Mouse (Mus musculus) stomach, embryonic 14.5 days (tissue): ENCODE results near the gene Hacl1. TPM values are rescaled to one million over a fixed set of nuclear protein-coding genes. Genes with fewer than 3 reads are reported as not detected.

ENCODE experiments used
- ATAC-seq: fragments of 200-750 bp; cut with Nextera tagmentation; 2 replicates; pipeline ENCODE4 v1.8.0; 2017; ENCODE audit warnings: low read depth, moderate TSS enrichment; ENCODE audit not compliant: insufficient number of reproducible peaks, insufficient read depth, low FRiP score
- H3K27ac ChIP-seq: fragments of 300-500 bp; sonication (generic); 2 replicates; pipeline ENCODE4 v1.5.1; 2014; ENCODE audit warnings: mild to moderate bottlenecking, low read length, moderate library complexity, mixed read lengths
- H3K27me3 ChIP-seq: fragments of 300-500 bp; sonication (generic); 2 replicates; pipeline ENCODE4 v1.6.1; 2014; ENCODE audit warnings: low read length, control low read depth, mixed read lengths; ENCODE audit not compliant: control insufficient read depth, insufficient read depth
- H3K36me3 ChIP-seq: fragments of 300-500 bp; sonication (generic); 2 replicates; pipeline ENCODE4 v1.6.1; 2014; ENCODE audit warnings: mild to moderate bottlenecking, control low read depth, low read length, moderate library complexity, mixed read lengths; ENCODE audit not compliant: control insufficient read depth, insufficient read depth
- H3K4me1 ChIP-seq: fragments of 300-500 bp; sonication (generic); 2 replicates; pipeline ENCODE4 v1.6.1; 2014; ENCODE audit warnings: low read length, control low read depth, mixed read lengths; ENCODE audit not compliant: control insufficient read depth, insufficient read depth
- H3K4me2 ChIP-seq: fragments of 300-500 bp; sonication (generic); replicated peaks from 2 replicates; pipeline ENCODE4 v1.6.1; 2014; ENCODE audit warnings: low read depth, low read length, control low read depth
- H3K4me3 ChIP-seq: fragments of 300-500 bp; sonication (generic); 2 replicates; pipeline ENCODE4 v1.5.1; 2014; ENCODE audit warnings: low read depth, low read length, control low read depth
- H3K9ac ChIP-seq: fragments of 300-500 bp; sonication (generic); replicated peaks from 2 replicates; pipeline ENCODE4 v1.6.1; 2014; ENCODE audit warnings: low read depth, mild to moderate bottlenecking, control low read depth, low read length, moderate library complexity, mixed read lengths
- H3K9me3 ChIP-seq: fragments of 300-500 bp; sonication (generic); 2 replicates; pipeline ENCODE4 v1.6.1; 2016; ENCODE audit warnings: low read depth, low read length, control low read depth; ENCODE audit not compliant: control insufficient read depth
- WGBS: fragments of 180-500 bp; shearing (Covaris S2); extraction: QIAGEN DNeasy Blood & Tissue Kit; methylation state at CpG from one replicate; pipeline ENCODE4 v1.1.7; 2014; 5-methylcytosine and 5-hydroxymethylcytosine counted together
- polyA plus RNA-seq: library from polyadenylated mRNA; unstranded; fragments of >200 nt; fragmentation: Nextera tagmentation; extraction: Ambion mirVana; gene quantifications from 2 replicates; pipeline ENCODE4 v1.2.1, GENCODE M21; 2014

Gene Hacl1
- 11.1 and 16.5 TPM in 2 replicates for polyA plus RNA-seq

DNA sequence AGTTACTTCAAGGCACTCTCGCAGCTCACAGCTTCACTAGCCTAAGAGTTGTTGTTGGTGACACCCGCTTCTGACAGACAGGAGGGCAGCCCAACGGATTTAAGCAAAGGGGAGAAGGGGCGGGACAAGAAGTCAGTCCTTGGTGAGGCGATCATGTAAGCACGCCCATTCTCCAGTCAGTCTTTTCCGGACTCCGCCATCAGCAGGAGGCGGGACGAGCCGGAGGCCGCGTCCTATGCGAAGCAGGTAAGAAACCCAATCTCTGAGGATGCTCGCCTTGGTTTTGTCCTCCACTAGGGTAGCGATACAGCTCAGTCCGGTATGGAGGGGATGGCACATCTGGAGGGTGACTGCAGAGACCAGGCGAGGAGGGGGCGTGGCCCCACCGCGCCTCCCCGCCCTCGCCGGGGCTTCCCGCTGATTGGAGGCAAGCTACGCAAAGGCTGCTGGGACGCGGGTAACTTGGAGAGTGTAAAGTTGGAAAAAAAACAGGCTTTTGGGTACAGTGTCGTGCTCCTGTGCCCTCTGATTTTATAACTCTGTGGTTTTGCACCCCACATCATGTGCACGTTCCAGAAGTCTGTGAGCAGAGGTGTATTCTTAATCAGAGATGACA is at the start of gene Hacl1, which contains the start of gene Btd:
Gene Hacl1 (minus strand): TSS at position 397 of the 616 bp plus-strand sequence.
Gene Btd (plus strand): TSS at position 139 of the 616 bp plus-strand sequence.
- H3K27me3 ChIP-seq, result no peaks in the 10 kb centered on the region

DNA sequence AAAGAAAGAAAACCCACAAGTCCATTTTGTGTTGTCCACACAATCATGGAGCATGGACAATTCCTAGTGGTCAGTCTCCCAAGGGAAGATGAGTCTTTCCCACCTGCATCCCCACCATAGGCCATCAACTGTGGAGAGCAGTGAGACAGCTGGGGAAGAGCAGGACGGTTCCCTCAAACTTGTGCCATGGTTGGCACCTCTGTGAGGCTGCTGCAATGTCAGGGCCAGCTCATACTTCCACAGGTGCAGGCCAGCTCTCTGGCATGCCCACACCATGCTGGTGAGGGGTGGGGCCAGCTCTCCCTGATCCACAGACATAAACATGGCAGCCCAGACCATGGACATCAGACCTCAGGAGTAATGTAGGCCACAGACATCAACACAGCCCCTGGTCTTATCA is 45.1 kb upstream of the Hacl1 start:
- no peak for ATAC-seq
- no peak overlapping the region for H3K27ac ChIP-seq

More for the DNA sequence above, at the start of gene Hacl1, which contains the start of gene Btd:
- H3K4me1 ChIP-seq, result peaks cover 4% of the 10 kb centered on the region; the same call in 1 of the 2 replicates
- H3K36me3 ChIP-seq, result no peaks in the 10 kb centered on the region
- H3K9me3 ChIP-seq, result no peaks in the 10 kb centered on the region
- H3K4me2 ChIP-seq, result peak within 1 kb of the TSS; percentile 87
- ATAC-seq, result peak; percentile 98
- H3K27ac ChIP-seq, result peak within 1 kb of the TSS; percentile 74
- H3K4me3 ChIP-seq, result peak within 1 kb of the TSS; percentile 57
- under 1% methylated on average over 30 of the region's 30 CpGs for WGBS
- peak within 1 kb of the TSS; percentile 57 for H3K9ac ChIP-seq

DNA sequence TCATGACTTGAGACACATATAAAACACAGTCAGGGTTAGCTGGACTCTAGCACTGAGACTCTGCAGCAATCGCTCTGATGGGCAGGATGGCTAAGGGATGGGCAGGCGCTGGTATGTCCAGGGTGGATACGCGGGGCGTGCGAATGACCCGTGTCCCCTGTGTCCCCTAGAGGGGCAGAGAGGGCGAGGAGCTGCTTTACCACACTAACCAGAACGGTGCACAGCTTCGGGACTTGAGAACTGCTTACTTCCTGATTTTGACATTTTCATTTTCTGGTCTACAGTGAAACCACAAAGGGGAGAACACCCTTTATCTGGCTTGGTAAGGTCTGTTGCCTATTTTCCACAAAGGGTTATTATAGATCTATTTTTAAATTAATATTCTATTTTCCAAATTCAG is 44.6 kb upstream of the Hacl1 start:
- no peak for ATAC-seq
- no peak overlapping the region for H3K27ac ChIP-seq
- H3K9ac ChIP-seq, result no peak overlapping the region
- no peak overlapping the region for H3K4me3 ChIP-seq
- no peak overlapping the region for H3K4me2 ChIP-seq
- H3K36me3 ChIP-seq, result no peaks in the 10 kb centered on the region
- H3K9me3 ChIP-seq, result no peaks in the 10 kb centered on the region
- H3K27me3 ChIP-seq, result no peaks in the 10 kb centered on the region
- H3K4me1 ChIP-seq, result no peaks in the 10 kb centered on the region
- WGBS, result 87% methylated on average over 10 of the region's 10 CpGs

More for the DNA sequence above, 45.1 kb upstream of the Hacl1 start:
- H3K9me3 ChIP-seq, result no peaks in the 10 kb centered on the region
- no peak overlapping the region for H3K4me2 ChIP-seq
- no peak overlapping the region for H3K9ac ChIP-seq
- H3K27me3 ChIP-seq, result no peaks in the 10 kb centered on the region
- H3K36me3 ChIP-seq, result no peaks in the 10 kb centered on the region
- no peaks in the 10 kb centered on the region for H3K4me1 ChIP-seq
- no peak overlapping the region for H3K4me3 ChIP-seq
- 91% methylated on average over 1 of the region's 1 CpGs for WGBS

DNA sequence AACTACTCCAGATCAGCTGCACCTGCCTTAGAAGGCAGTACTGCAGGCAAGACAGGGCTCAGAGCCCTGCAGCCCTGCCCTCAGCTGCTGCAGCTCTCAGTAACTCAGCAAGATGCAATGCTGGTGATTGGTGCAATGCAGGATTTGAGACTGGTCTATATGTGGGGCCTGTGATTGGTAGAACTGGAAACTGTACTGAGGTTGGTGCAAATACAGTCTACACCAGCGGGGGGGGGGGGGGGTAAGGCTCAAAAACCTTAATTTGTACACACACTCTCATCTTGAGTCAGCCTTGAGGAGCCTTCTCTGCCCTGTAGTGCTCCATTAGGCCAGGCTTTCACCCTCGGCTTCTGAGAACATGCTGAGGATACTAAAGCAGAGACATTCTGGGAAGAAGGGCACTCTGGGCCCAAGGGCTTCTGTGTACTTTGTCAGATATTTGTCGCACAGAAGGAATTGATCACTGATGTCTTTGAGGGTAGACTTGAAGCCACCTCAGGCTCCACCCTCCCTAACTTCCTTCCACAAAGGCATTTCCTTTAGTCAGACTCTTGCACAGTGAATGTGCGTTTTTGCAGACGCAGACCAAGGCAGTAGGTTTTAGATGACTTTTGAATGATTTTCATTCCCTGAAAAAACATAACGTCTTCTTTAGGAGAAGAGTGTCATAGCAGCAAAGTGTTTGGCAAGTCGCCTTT is 43.4 kb upstream of the Hacl1 start:
- Histone ChIP-seq H3K9me3 (no peaks in the 10 kb centered on the region), H3K27me3 (no peaks in the 10 kb centered on the region), H3K36me3 (no peaks in the 10 kb centered on the region), H3K27ac (no peak overlapping the region), H3K4me1 (no peaks in the 10 kb centered on the region), H3K9ac (no peak overlapping the region), H3K4me2 (no peak overlapping the region), H3K4me3 (no peak overlapping the region)
- 67% methylated on average over 7 of the region's 7 CpGs for WGBS
- ATAC-seq, result no peak

DNA sequence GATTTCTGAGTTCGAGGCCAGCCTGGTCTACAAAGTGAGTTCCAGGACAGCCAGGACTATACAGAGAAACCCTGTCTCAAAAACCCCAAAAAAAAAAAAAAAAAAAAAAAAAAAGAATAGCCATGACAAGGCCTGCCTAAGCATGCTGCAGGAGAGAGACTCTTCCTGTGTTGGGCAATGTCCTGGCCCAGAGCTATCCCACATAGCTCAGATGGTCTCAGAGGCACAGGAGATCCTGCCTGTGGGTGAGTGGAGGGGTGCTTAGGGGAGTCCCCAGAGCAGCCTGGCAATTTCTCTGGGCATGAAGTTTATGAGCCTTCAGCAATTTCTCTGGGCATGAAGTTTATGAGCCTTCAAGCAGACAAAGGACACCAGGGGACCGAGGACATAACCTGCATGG is 42.5 kb upstream of the Hacl1 start:
- H3K4me2 ChIP-seq, result no peak overlapping the region
- WGBS, result 90% methylated on average over 1 of the region's 2 CpGs
- ATAC-seq, result no peak

DNA sequence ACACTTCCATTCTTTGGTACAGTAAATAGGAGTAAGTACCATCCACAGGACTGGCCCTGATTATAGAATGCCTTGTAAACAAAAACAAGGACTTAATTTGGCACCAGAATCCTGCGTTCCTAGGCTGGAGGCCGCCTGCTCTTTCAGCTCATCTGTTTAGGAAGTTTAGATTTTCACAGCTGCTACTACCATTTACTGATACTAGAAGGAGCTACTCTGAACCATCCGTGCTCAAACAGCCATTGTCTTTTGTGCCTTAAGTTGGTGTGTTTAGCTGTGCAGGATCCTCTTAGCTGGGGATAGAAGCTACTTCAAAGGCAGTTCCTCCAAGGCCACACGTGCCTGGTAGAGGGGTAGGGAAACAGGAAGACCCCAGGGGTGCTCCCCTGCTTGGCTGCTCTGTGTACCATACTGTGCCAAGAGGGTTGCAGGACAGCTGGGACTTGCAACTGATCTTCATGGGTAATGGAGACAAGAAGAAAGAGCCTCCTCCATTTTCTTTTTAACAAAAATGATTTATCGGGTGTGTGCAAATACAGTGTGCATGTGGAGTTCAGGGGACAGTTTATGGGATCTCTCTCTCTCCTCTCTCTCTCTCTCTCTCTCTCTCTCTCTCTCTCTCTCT is 41.0 kb upstream of the Hacl1 start:
- Histone ChIP-seq H3K36me3 (no peaks in the 10 kb centered on the region), H3K9me3 (no peaks in the 10 kb centered on the region), H3K4me3 (no peak overlapping the region), H3K9ac (no peak overlapping the region), H3K4me1 (no peaks in the 10 kb centered on the region), H3K27ac (no peak overlapping the region), H3K27me3 (no peaks in the 10 kb centered on the region), H3K4me2 (no peak overlapping the region)
- WGBS, result 54% methylated on average over 5 of the region's 5 CpGs
- ATAC-seq, result no peak

More for the DNA sequence above, 42.5 kb upstream of the Hacl1 start:
- Histone ChIP-seq H3K27me3 (no peaks in the 10 kb centered on the region), H3K4me3 (no peak overlapping the region), H3K9ac (no peak overlapping the region), H3K4me1 (no peaks in the 10 kb centered on the region), H3K9me3 (no peaks in the 10 kb centered on the region), H3K27ac (no peak overlapping the region), H3K36me3 (no peaks in the 10 kb centered on the region)

DNA sequence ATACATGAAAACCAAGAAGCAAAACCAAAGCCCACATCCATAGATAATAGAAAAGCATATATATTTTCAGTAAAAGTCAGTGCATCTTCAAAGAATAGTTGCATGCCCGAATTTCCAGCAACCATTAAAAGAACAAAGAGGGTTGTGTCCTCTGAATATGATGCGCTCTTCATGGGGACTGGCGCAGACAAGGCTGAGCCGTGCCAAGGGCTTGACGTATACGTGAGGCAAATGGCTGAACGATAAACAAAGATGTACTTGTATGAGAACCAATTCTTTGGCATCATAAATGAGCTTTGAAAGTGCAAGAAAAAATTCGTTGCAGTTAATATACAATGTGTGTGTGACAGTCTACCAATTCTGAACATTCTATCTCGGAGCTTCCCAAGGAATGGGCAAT is 40.2 kb upstream of the Hacl1 start:
- H3K4me3 ChIP-seq, result no peak overlapping the region
- H3K4me2 ChIP-seq, result no peak overlapping the region
- no peaks in the 10 kb centered on the region for H3K36me3 ChIP-seq
- H3K27me3 ChIP-seq, result no peaks in the 10 kb centered on the region
- 80% methylated on average over 9 of the region's 9 CpGs for WGBS
- no peaks in the 10 kb centered on the region for H3K9me3 ChIP-seq
- ATAC-seq, result no peak
- H3K27ac ChIP-seq, result no peak overlapping the region
- no peaks in the 10 kb centered on the region for H3K4me1 ChIP-seq
- no peak overlapping the region for H3K9ac ChIP-seq

DNA sequence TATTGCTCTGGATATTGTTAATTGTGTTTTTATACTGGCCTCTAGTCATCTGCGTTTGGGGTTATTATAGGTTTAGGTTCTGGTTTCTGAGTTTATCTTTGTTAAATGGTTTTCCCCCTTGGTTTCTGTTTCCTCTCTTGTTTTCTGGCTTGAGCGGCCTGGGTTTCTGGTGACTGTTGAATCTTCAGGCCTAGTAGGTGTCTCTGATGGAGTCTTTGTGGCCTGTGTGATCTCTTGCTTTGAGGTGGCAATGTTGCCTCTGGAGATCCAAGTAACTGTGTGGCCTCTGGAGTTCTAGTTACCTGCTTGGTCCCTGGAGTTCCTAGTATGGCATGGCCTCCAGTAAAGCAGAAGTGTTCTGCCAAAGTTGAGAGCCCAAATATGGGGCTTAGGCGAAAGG is 39.6 kb upstream of the Hacl1 start:
- WGBS, result 93% methylated on average over 3 of the region's 3 CpGs

More for the DNA sequence above, 39.6 kb upstream of the Hacl1 start:
- H3K4me1 ChIP-seq, result no peaks in the 10 kb centered on the region
- no peaks in the 10 kb centered on the region for H3K36me3 ChIP-seq
- ATAC-seq, result no peak
- no peaks in the 10 kb centered on the region for H3K9me3 ChIP-seq
- H3K9ac ChIP-seq, result no peak overlapping the region
- H3K27me3 ChIP-seq, result no peaks in the 10 kb centered on the region
- H3K4me3 ChIP-seq, result no peak overlapping the region
- no peak overlapping the region for H3K4me2 ChIP-seq
- H3K27ac ChIP-seq, result no peak overlapping the region
